ENCODE assay signal across 8 mouse cellular contexts in genomic region chr2:31141867-31142454, GRCm38 (mm10). TPM values are rescaled to one million over a fixed set of nuclear protein-coding genes. Genes with fewer than 3 reads are reported as not detected.
A peak's percentile ranks its signal among the peaks of the same experiment; 100 is the strongest.
DNase-seq lines count a peak whose midpoint lies in the region; ATAC-seq and TF ChIP-seq lines count a peak whose summit lies in the region.

Gene Fnbp1, minus strand, starts transcription at chr2:31142008.

- peak within 1 kb of the TSS; percentile 96 for H3K4me3 ChIP-seq in embryonic facial prominence, embryonic 14.5 days (ENCODE audit: low read depth, low read length)
- H3K4me3 ChIP-seq in heart, adult 2 months = peak within 1 kb of the TSS; percentile 98
- peak within 1 kb of the TSS; percentile 90 for H3K4me3 ChIP-seq in limb, embryonic 14.5 days (replicated peaks; ENCODE audit: low read length)
- H3K4me3 ChIP-seq in midbrain, embryonic 16.5 days (ENCODE audit: low read depth, low read length) = peak within 1 kb of the TSS; percentile 75
- H3K4me3 ChIP-seq in spleen, adult 2 months (ENCODE audit: extremely low read depth, insufficient read depth, insufficient read length) = peak within 1 kb of the TSS; percentile 77

- H3K9ac ChIP-seq in embryonic facial prominence, embryonic 14.5 days (ENCODE audit: low read depth, low read length) = peak within 1 kb of the TSS; percentile 93
- H3K9ac ChIP-seq in heart, adult 2 months (ENCODE audit: low read depth, low read length) = peak within 1 kb of the TSS; percentile 95
- peak within 1 kb of the TSS; percentile 89 for H3K9ac ChIP-seq in limb, embryonic 14.5 days (ENCODE audit: low read depth, low read length, severe bottlenecking)
- H3K9ac ChIP-seq in midbrain, embryonic 16.5 days (ENCODE audit: low read depth, low read length) = peak within 1 kb of the TSS; percentile 96

- H3K79me2 ChIP-seq in heart, adult 2 months (replicated peaks; ENCODE audit: control insufficient read depth, insufficient read depth, low read length) = peaks cover 6% of the 10 kb centered on the region; the same call in 1 of the 2 replicates

- no peaks in the 10 kb centered on the region for H3K27me3 ChIP-seq in embryonic facial prominence, embryonic 14.5 days (replicated peaks; ENCODE audit: control insufficient read depth, insufficient read depth, low read length)
- no peaks in the 10 kb centered on the region for H3K27me3 ChIP-seq in heart, adult 2 months (ENCODE audit: control insufficient read depth, insufficient read depth, low read length)
- H3K27me3 ChIP-seq in limb, embryonic 14.5 days (ENCODE audit: control insufficient read depth, insufficient read depth, low read length) = no peaks in the 10 kb centered on the region
- H3K27me3 ChIP-seq in midbrain, embryonic 16.5 days (ENCODE audit: control insufficient read depth, insufficient read depth, low read depth, low read length) = no peaks in the 10 kb centered on the region
- no peaks in the 10 kb centered on the region for H3K27me3 ChIP-seq in spleen, adult 2 months (ENCODE audit: control insufficient read depth, insufficient read depth, low read length)

- peak; percentile 95 for ATAC-seq in embryonic facial prominence, embryonic 14.5 days (ENCODE audit: low read depth)
- ATAC-seq in limb, embryonic 14.5 days (ENCODE audit: low FRiP score, low read depth) = peak; percentile 94
- peak; percentile 94 for ATAC-seq in midbrain, embryonic 16.5 days

- intact Hi-C loops in heart, adult 2 months (cut with DNase I) = loop anchor here (2.0 to 5.0 kb wide), 3 partner anchors 35 to 117 kb away; no protein-coding TSS in a partner anchor

- TF ChIP-seq EP300 in heart, adult 2 months (IDR thresholded peaks at IDR 0.05; ENCODE audit: insufficient read depth, low read depth, low read length) = 0 out of 2 replicates have a peak, but pooled peaks have one; percentile 10

- no peaks in the 10 kb centered on the region for H3K9me3 ChIP-seq in embryonic facial prominence, embryonic 14.5 days (ENCODE audit: control insufficient read depth, low read length)
- H3K9me3 ChIP-seq in limb, embryonic 14.5 days (ENCODE audit: control insufficient read depth, low read length) = no peaks in the 10 kb centered on the region
- no peaks in the 10 kb centered on the region for H3K9me3 ChIP-seq in midbrain, embryonic 16.5 days (replicated peaks; ENCODE audit: control insufficient read depth, low read length, poor library complexity, severe bottlenecking)

- H3K4me2 ChIP-seq in embryonic facial prominence, embryonic 14.5 days (ENCODE audit: low read depth, low read length) = peak within 1 kb of the TSS; percentile 97
- H3K4me2 ChIP-seq in limb, embryonic 14.5 days (replicated peaks; ENCODE audit: low read depth, low read length, severe bottlenecking) = peak within 1 kb of the TSS; percentile 92
- H3K4me2 ChIP-seq in midbrain, embryonic 16.5 days (ENCODE audit: low read length) = peak within 1 kb of the TSS; percentile 87

- TF ChIP-seq CTCF in heart, adult 2 months (IDR thresholded peaks at IDR 0.05) = peak; percentile 42
- TF ChIP-seq CTCF in spleen, adult 2 months (IDR thresholded peaks at IDR 0.05; ENCODE audit: extremely low read depth, insufficient read depth, insufficient read length, insufficient replicate concordance) = no peak; the same call in 1 of the 2 replicates

- peaks cover 10% of the 10 kb centered on the region for H3K4me1 ChIP-seq in embryonic facial prominence, embryonic 14.5 days (ENCODE audit: control insufficient read depth, insufficient read depth, low read length)
- H3K4me1 ChIP-seq in heart, adult 2 months (ENCODE audit: control insufficient read depth, insufficient read depth, low read length) = peaks cover 6% of the 10 kb centered on the region
- peaks cover 7% of the 10 kb centered on the region; the same call in 1 of the 2 replicates for H3K4me1 ChIP-seq in limb, embryonic 14.5 days (ENCODE audit: control insufficient read depth, insufficient read depth, low read length)
- H3K4me1 ChIP-seq in midbrain, embryonic 16.5 days (ENCODE audit: control insufficient read depth, insufficient read depth, low read length) = peaks cover 10% of the 10 kb centered on the region
- peaks cover 44% of the 10 kb centered on the region for H3K4me1 ChIP-seq in spleen, adult 2 months (ENCODE audit: control insufficient read depth, insufficient read depth, insufficient read length)

- DNase-seq in 416B (ENCODE audit: low read depth) = peak; percentile 86
- peak; percentile 73 to 77 for DNase-seq in adrenal gland, postnatal 4 days (ENCODE audit: low spot score in 2 of 2)
- DNase-seq in embryonic facial prominence, embryonic 14.5 days (ENCODE audit: low spot score) = peak; percentile 92
- DNase-seq in heart, adult 2 months = peak; percentile 94
- peak; percentile 77 to 86 for DNase-seq in kidney, adult 8-10 months
- DNase-seq in limb, embryonic 14.5 days (ENCODE audit: low spot score) = peak; percentile 87
- peak; percentile 75 to 86 for DNase-seq in spleen, adult 2 months (ENCODE audit: low read depth in 1 of 2, low spot score in 2 of 2)

- peaks cover 12% of the 10 kb centered on the region; the same call in 1 of the 2 replicates for H3K36me3 ChIP-seq in embryonic facial prominence, embryonic 14.5 days (ENCODE audit: control insufficient read depth, insufficient read depth, low read length)
- no peaks in the 10 kb centered on the region for H3K36me3 ChIP-seq in heart, adult 2 months (ENCODE audit: control insufficient read depth, insufficient read depth, low read length)
- H3K36me3 ChIP-seq in limb, embryonic 14.5 days (ENCODE audit: control insufficient read depth, insufficient read depth, low read length) = peaks cover 9% of the 10 kb centered on the region
- peaks cover 6% of the 10 kb centered on the region; the same call in 1 of the 2 replicates for H3K36me3 ChIP-seq in midbrain, embryonic 16.5 days (ENCODE audit: control insufficient read depth, insufficient read depth, low read length)
- peaks cover 1% of the 10 kb centered on the region; the same call in 1 of the 2 replicates for H3K36me3 ChIP-seq in spleen, adult 2 months (ENCODE audit: control insufficient read depth, insufficient read depth, low read length)

- peak; percentile 86 for TF ChIP-seq POLR2A in heart, adult 2 months (IDR thresholded peaks at IDR 0.05; ENCODE audit: insufficient read depth, low read depth, low read length)
- peak; percentile 90; the same call in 1 of the 2 replicates for TF ChIP-seq POLR2A in limb, embryonic 14.5 days (IDR thresholded peaks at IDR 0.05; ENCODE audit: borderline replicate concordance, extremely low read depth, insufficient read depth, insufficient read length)
- peak; percentile 90 for TF ChIP-seq POLR2A in spleen, adult 2 months (IDR thresholded peaks at IDR 0.05; ENCODE audit: low read depth, low read length)

- 1% methylated on average over 24 of the region's 59 CpGs for WGBS in embryonic facial prominence, embryonic 14.5 days
- under 1% methylated on average over 59 of the region's 59 CpGs for WGBS in heart, adult 2 months
- 0% methylated on average over 40 of the region's 59 CpGs for WGBS in limb, embryonic 14.5 days
- WGBS in midbrain, embryonic 16.5 days = under 1% methylated on average over 38 of the region's 59 CpGs
- under 1% methylated on average over 58 of the region's 59 CpGs for WGBS in spleen, adult 2 months

- H3K27ac ChIP-seq in embryonic facial prominence, embryonic 14.5 days (replicated peaks; ENCODE audit: low read depth, low read length) = peak within 1 kb of the TSS; percentile 85
- peak within 1 kb of the TSS; percentile 89 for H3K27ac ChIP-seq in heart, adult 2 months
- H3K27ac ChIP-seq in limb, embryonic 14.5 days (replicated peaks; ENCODE audit: low read depth, low read length) = peak within 1 kb of the TSS; percentile 82
- H3K27ac ChIP-seq in midbrain, embryonic 16.5 days (ENCODE audit: low read length) = peak within 1 kb of the TSS; percentile 84
- peak within 1 kb of the TSS; percentile 92 for H3K27ac ChIP-seq in spleen, adult 2 months (ENCODE audit: insufficient read depth, low read length)

RNA-seq across cellular contexts. Expression of gene Fnbp1, which starts in this region (rescaled TPM):
- 10 to 100 TPM; 69.0 to 82.4 TPM for total RNA-seq in adrenal gland, postnatal 4 days (2021)
- polyA plus RNA-seq in embryonic facial prominence, embryonic 14.5 days (2014; fragmentation: Nextera tagmentation; extraction: Ambion mirVana) = 21.7 and 24.9 TPM in 2 replicates
- total RNA-seq in heart, adult 2 months (2021) = 10 to 100 TPM; 49.0 to 53.6 TPM
- polyA plus RNA-seq in heart, adult 2 months (2012; rRNA removed) = 40.3 and 46.1 TPM in 2 replicates
- 40.8 and 41.5 TPM in 2 replicates for polyA plus RNA-seq in limb, embryonic 14.5 days (2012; rRNA removed)
- 25.6 and 26.6 TPM in 2 replicates for polyA plus RNA-seq in limb, embryonic 14.5 days (2014; fragmentation: Nextera tagmentation; extraction: Ambion mirVana)
- 31.5 and 33.2 TPM in 2 replicates for polyA plus RNA-seq in midbrain, embryonic 16.5 days (2015; fragmentation: Nextera tagmentation; extraction: Ambion mirVana)
- 78.7 and 92.4 TPM in 2 replicates for polyA plus RNA-seq in spleen, adult 2 months (2012; rRNA removed)

Comparison
In these comparisons a context has a peak if more than half of its experiments do, and no peak if none do; other contexts are left out.
1. Peak in every context shown above with its lines: DNase-seq, ATAC-seq, H3K4me3 ChIP-seq and H3K27ac ChIP-seq.